Mouse (Mus musculus) hindlimb bud, embryonic 11.5 days (tissue): Measurements from ENCODE around the gene Slc22a5.
"Not testable (repeated sequence)": the region's sequence is repeated elsewhere in the genome, so short reads cannot be mapped to it uniquely, and the experiment has no call there.

ENCODE experiments used
- DNase-seq: peaks from one replicate; pipeline ENCODE4 v3.0.0-alpha.2; 2012; ENCODE audit warnings: low read depth, low spot score; ENCODE audit errors: extremely low spot score

Gene Slc22a5

GRCm38 (mm10) chr11:53891505-53892451 is at the start of gene Slc22a5:
Slc22a5 (minus strand) TSS chr11:53891660.
- DNase-seq = peak; percentile 85

GRCm38 (mm10) chr11:53931944-53932318 is 40.5 kb upstream of the Slc22a5 start:
- not testable (repeated sequence) for DNase-seq

GRCm38 (mm10) chr11:53931091-53931943 is 39.9 kb upstream of the Slc22a5 start:
- peak; percentile 44 for DNase-seq

GRCm38 (mm10) chr11:53929741-53930140 is 38.3 kb upstream of the Slc22a5 start:
- DNase-seq = no peak

- no peak for DNase-seq
These were observed 37.1 kb upstream of the Slc22a5 start for GRCm38 (mm10) chr11:53928585-53928984.

- no peak for DNase-seq
These were observed 34.8 kb upstream of the Slc22a5 start for GRCm38 (mm10) chr11:53926303-53926702.

GRCm38 (mm10) chr11:53918851-53919250 is 27.4 kb upstream of the Slc22a5 start:
- no peak for DNase-seq

GRCm38 (mm10) chr11:53911011-53911410 is 19.6 kb upstream of the Slc22a5 start:
- DNase-seq = no peak

- DNase-seq = no peak
These were observed 17.2 kb upstream of the Slc22a5 start for GRCm38 (mm10) chr11:53908686-53909085.

GRCm38 (mm10) chr11:53904534-53904925 is 13.1 kb upstream of the Slc22a5 start:
- no peak for DNase-seq

- DNase-seq = no peak
These were observed 12.5 kb upstream of the Slc22a5 start for GRCm38 (mm10) chr11:53903781-53904533.

GRCm38 (mm10) chr11:53902741-53903140 is 11.3 kb upstream of the Slc22a5 start:
- no peak for DNase-seq

GRCm38 (mm10) chr11:53900991-53901390 is 9.5 kb upstream of the Slc22a5 start:
- DNase-seq = no peak

GRCm38 (mm10) chr11:53899981-53900380 is 8.5 kb upstream of the Slc22a5 start:
- no peak for DNase-seq

GRCm38 (mm10) chr11:53899004-53899403 is 7.5 kb upstream of the Slc22a5 start:
- DNase-seq = no peak

- no peak for DNase-seq
These were observed 5.5 kb upstream of the Slc22a5 start for GRCm38 (mm10) chr11:53896935-53897334.

- no peak for DNase-seq
These were observed 2.0 kb upstream of the Slc22a5 start for GRCm38 (mm10) chr11:53893451-53893850.

GRCm38 (mm10) chr11:53892716-53893416 is 1.4 kb upstream of the Slc22a5 start:
- no peak for DNase-seq

- DNase-seq = no peak
These were observed 455 bp downstream of the Slc22a5 start for GRCm38 (mm10) chr11:53890906-53891504.

- DNase-seq = no peak
These were observed 1.2 kb downstream of the Slc22a5 start for GRCm38 (mm10) chr11:53890225-53890624.
